Mouse (Mus musculus) thymus, adult 2 months (tissue): ENCODE data around the gene Ddx39.

Experiments
- CTCF ChIP-seq: fragments of 200-500 bp; IDR thresholded peaks from 2 replicates; pipeline ENCODE4 v1.5.1; 2012; ENCODE audit warnings: mild to moderate bottlenecking, control low read depth, low read length, moderate library complexity, borderline replicate concordance; ENCODE audit not compliant: control insufficient read depth, poor library complexity, insufficient read depth; ENCODE audit errors: extremely low read depth
- POLR2A ChIP-seq: fragments of 200-500 bp; IDR thresholded peaks from 2 replicates; pipeline ENCODE4 v1.6.1; 2012; ENCODE audit warnings: mild to moderate bottlenecking, low read length, control low read depth, moderate library complexity; ENCODE audit not compliant: control insufficient read depth, poor library complexity, insufficient read depth; ENCODE audit errors: extremely low read depth

GRCm38 (mm10) chr8:83721405-83722025, 6.5 kb downstream of the Ddx39 start:
- TF ChIP-seq POLR2A: no peak
- no peak for TF ChIP-seq CTCF
